Mouse (Mus musculus) left cerebral cortex, postnatal 10 days (tissue): Measurements from ENCODE around the gene Copb1. TPM values are rescaled to one million over a fixed set of nuclear protein-coding genes. Genes with fewer than 3 reads are reported as not detected.

Experiments
- DNase-seq, 2 experiments: peaks; one replicate each; pipeline ENCODE4 v3.0.0; 2021 to 2022; ENCODE audit warnings: low spot score in 2 of 2, mixed read lengths in 1 of 2; ENCODE audit errors: extremely low spot score in 1 of 2
- intact Hi-C: fragments of 180-260 bp; cut with DNase I; formaldehyde crosslinking; loops from one replicate; pipeline ENCODE4 v1.15.1; 2025
- total RNA-seq, 2 experiments: library from RNA; stranded (reverse); gene quantifications; 2 replicates each; pipeline ENCODE4 v1.2.3; 2021

Copb1 gene
- total RNA-seq, result 10 to 100 TPM; 61.8 to 64.7 TPM

- intact Hi-C loops, result no loop called here
- peak; percentile 87 to 95 for DNase-seq
Observed at GRCm38 (mm10) chr7:114253885-114254833, at the start of gene Copb1. Copb1 (minus strand) TSS chr7:114254711.

DNA sequence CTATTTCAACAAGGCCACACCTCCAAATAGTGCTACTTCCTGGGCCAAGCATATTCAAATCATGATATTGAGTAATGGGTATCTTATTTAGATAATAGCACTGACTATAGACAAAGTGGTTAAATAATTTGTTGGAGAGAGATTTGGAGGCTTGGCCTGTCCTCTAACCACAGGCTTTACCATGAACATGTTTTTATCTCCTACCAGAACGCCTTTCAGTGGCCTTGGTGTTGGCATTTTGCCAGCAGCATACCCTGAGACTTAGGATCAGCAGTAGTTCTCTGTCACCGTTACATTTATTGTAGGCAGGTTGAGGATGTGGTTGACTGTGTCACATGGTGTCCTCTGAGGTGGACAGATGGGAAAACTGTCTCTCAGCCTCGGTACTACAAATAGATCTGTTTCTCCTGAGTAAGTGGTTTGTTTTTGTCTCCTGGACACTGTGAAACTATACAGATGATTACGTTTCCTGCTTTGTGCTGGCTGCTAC, 46.8 kb upstream of the Copb1 start:
- DNase-seq, result peak in 1 of 2 experiments; percentile 27
- intact Hi-C loops, result no loop called here

- intact Hi-C loops, result no loop called here
- no peak for DNase-seq
Observed at GRCm38 (mm10) chr7:114300782-114301181, 46.3 kb upstream of the Copb1 start.

DNA sequence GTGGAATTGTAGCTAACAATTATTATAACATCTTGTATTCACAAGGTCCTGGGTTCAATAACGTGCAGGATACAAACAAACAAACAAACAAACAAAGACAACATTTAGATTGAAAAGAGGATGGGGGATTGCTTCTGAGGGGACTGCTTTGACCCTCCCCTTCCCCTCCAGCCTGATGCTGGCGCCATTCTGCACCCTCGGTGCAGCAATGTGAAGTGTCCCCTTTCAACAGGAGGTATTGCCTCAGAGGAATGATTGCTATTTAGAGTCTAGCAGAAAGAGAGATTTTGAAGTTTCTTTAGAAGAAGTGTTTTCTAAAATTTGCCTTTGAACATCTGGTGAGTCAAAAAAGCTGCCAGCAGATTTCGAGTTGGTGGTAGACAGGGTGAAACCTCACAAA, 44.7 kb upstream of the Copb1 start:
- intact Hi-C loops, result no loop called here

DNA sequence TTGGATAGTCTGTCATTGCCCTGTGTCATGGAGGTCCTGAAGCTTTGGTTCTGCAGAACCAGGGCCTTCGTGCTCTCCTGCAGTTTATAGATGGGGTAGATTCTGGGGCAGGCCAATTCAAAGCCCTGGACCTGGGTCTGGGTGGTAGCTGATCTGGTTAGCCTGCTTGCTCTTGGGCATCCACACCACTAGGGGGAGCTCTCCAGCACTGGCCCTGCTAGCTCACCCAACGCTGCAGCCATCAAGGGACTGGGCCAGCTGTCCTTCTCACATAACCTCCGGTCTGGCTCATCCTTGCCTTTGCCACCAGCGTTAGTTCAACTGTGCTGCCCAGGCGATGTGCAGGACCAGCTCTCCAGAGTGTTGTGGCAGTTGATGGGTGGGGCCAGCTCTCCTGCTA, 40.2 kb upstream of the Copb1 start:
- DNase-seq, result peak in 1 of 2 experiments; percentile 22
- intact Hi-C loops, result no loop called here

More for the DNA sequence above, 44.7 kb upstream of the Copb1 start:
- DNase-seq, result no peak

DNA sequence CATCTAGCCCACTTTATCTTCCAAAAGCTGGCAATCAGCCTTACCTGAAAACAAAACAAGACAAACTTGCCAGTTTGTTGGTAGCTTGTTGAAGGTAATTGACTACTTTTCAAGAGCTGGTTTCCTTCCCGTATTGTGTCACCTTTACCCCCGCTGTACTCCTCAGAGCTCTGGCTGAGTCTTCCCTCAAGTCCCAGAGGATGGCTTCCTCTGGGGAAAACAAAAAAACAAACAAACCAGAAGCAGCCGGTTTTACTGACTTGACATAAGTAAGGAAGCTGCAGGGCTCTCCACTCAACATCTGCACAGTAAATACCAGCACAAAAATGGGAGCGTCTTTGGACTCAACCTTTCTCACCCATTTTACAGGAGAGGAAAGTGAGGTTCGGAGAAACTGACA, 39.4 kb upstream of the Copb1 start:
- intact Hi-C loops, result no loop called here
- DNase-seq, result no peak

- intact Hi-C loops, result no loop called here
- DNase-seq, result peak in 1 of 2 experiments; percentile 84
Observed at GRCm38 (mm10) chr7:114292501-114292971, 38.0 kb upstream of the Copb1 start.

- DNase-seq, result no peak
- intact Hi-C loops, result no loop called here
Observed at GRCm38 (mm10) chr7:114291461-114292335, 37.2 kb upstream of the Copb1 start.

- no peak for DNase-seq
- intact Hi-C loops, result no loop called here
Observed at GRCm38 (mm10) chr7:114290078-114290506, 35.6 kb upstream of the Copb1 start.

- intact Hi-C loops, result loop anchor here (10.0 kb wide), 1 partner anchor 530 kb away; no protein-coding TSS in a partner anchor
- DNase-seq, result no peak
Observed at GRCm38 (mm10) chr7:114284296-114284910, 29.9 kb upstream of the Copb1 start.

DNA sequence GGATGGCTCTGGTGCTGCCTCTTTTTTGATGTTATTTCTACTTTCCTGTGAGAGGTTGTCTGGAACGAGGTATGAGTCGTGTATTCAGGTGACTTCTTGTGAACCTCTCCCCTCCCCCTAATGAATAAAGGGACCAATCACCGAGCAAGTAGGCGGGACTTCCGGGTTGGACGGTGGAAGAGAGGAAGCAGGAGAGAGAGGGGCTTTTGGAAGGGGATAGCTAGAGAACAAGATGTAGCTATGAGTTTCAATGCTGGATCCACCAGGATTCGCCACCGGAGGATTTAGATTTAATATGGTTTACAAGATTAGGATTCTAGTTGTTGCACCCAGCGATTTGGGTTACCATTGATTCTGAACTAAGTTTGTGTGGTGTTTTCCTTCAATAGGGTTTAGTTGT, 28.5 kb upstream of the Copb1 start:
- no peak for DNase-seq
- intact Hi-C loops, result loop anchor here (10.0 kb wide), 1 partner anchor 532 kb away; no protein-coding TSS in a partner anchor

- intact Hi-C loops, result loop anchor here (10.0 kb wide), 1 partner anchor 533 kb away; no protein-coding TSS in a partner anchor
- DNase-seq, result no peak
Observed at GRCm38 (mm10) chr7:114281671-114282070, 27.2 kb upstream of the Copb1 start.

DNA sequence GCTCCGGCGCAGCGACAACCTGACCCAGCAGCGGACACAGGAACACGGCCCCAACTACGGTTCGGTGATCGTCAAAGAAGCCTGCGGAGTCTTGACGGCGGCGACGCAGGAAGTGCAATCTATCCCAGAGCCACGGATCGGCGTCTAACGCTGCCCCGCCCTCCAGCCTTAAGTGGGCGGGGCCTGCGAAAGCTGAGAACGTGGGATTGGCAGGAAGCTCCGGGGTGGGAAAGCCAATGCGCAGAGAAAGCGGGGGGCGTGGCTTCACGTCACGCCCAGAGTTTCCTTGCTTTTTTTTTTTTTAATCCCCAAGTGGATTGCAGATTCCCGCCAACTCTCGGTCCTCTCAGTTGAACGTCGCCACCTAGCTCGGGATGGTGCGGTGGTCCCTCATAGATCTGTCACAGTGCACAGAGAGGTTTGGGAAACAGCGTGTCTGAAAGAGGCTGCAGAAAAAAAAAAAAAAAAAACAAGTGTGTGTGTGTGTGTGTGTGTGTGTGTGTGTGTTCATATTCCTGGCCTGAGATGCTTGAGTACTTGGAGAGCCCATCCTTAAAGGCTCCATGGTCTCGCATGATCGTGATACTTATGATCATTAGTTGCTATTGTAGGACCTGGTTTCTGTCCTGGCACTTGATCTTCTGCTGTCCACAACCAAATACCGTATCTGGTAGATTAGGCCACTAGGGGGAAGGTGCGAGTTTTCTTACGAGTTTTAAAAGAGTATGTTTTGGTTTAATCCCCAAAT, 21.7 kb upstream of the Copb1 start, which contains the start of gene Psma1:
Psma1 (minus strand) TSS at position 114 of the 748 bp plus-strand sequence.
- peak; percentile 96 to 97 for DNase-seq
- intact Hi-C loops, result loop anchor here (5.0 kb wide), 2 partner anchors 141 to 216 kb away; partner anchors contain the start of gene Pde3b

- DNase-seq, result no peak
- intact Hi-C loops, result loop anchor here (5.0 kb wide), 2 partner anchors 142 to 217 kb away; partner anchors contain the start of gene Pde3b
Observed at GRCm38 (mm10) chr7:114275372-114276004, 21.0 kb upstream of the Copb1 start.

GRCm38 (mm10) chr7:114268446-114268845, 13.9 kb upstream of the Copb1 start:
- DNase-seq, result no peak
- intact Hi-C loops, result loop anchor here (5.0 kb wide), 1 partner anchor 36 kb away; no protein-coding TSS in a partner anchor

DNA sequence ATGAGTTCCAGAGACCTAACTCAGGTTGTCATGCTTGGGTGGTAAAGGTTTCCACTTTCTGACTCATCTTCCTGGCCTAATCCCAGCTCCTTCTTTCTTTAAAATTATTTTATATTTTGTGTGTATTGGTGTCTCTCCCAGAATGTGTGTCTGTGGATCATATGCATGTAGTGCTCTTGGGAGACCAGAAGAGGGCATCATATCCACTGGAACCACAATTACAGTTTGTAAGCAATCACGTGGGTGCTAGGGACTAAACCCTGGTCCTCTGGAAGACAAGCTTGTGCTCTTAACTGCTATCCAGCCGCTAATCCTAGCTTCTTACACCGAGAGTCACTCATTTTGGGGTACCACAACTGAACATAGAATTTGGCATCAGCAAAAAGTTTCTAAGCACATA, 2.8 kb downstream of the Copb1 start:
- no peak for DNase-seq
- intact Hi-C loops, result no loop called here

- intact Hi-C loops, result loop anchor here (2.0 to 5.0 kb wide), 2 partner anchors 15 to 33 kb away; no protein-coding TSS in a partner anchor
- DNase-seq, result no peak
Observed at GRCm38 (mm10) chr7:114233980-114234379, 20.5 kb downstream of the Copb1 start.
